Mouse (Mus musculus): Measurements from ENCODE around the gene Slc9a4. TPM values are rescaled to one million over a fixed set of nuclear protein-coding genes. Genes with fewer than 3 reads are reported as not detected.

Slc9a4 gene
- polyA plus RNA-seq, 1 experiment = 0.06 TPM

DNA sequence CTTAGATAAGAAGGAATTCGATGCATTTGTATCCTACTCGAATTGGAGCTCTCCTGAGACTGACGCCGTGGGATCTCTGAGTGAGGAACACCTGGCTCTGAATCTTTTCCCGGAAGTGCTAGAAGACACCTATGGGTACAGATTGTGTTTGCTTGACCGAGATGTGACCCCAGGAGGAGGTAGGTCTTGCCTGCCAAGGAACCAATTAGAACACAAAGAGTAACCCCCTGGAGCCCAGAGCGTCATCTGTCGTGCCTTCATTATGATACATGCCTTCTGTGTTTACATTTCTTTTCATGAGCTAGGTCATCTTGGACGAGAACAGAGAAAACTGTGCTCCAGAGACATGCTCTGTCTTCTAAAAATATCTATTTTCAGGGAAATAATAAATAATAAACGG, 32.1 kb upstream of the Slc9a4 start:
- H3K4me2 ChIP-seq (ENCODE audit: low read depth) = no peak overlapping the region
- no peak overlapping the region for H3K4me3 ChIP-seq
- H3K36me3 ChIP-seq (ENCODE audit: control insufficient read depth, insufficient read depth) = no peaks in the 10 kb centered on the region
- TF ChIP-seq POLR2A (IDR thresholded peaks at IDR 0.05; ENCODE audit: insufficient read length, low read depth) (no peak), CEBPB (IDR thresholded peaks at IDR 0.05; ENCODE audit: insufficient read depth, poor library complexity, severe bottlenecking) (no peak)
- no peak overlapping the region for H3ac ChIP-seq (ENCODE audit: control insufficient read depth, insufficient read length)
- no peaks in the 10 kb centered on the region for H3K79me2 ChIP-seq (ENCODE audit: control insufficient read depth, insufficient read depth)
- H3K27me3 ChIP-seq (ENCODE audit: control insufficient read depth, insufficient read depth, insufficient read length) = no peaks in the 10 kb centered on the region

DNA sequence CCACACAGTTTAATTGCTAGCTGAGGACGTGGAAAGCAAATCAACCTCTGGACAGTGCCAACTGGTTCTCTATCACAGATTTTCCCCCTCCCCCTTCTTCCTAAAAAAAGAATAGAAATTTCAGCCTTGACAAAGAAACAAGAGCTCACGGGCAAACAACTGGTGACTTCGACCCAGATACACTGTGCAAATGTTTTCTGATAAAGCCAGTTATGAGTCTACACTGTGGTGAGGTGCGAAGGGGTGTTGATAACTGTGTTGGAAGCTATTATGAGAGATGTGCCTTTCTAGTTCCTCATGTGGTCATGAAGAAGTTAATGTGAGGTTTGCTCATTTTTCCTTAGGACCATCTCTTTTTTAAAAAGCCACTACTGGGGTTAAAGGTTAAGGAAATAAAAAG, 10.5 kb upstream of the Slc9a4 start:
- TF ChIP-seq MAX (IDR thresholded peaks at IDR 0.05; ENCODE audit: low read depth) (no peak), POLR2AphosphoS2 (IDR thresholded peaks at IDR 0.05; ENCODE audit: insufficient read length, low read depth) (no peak), SRF (IDR thresholded peaks at IDR 0.05; ENCODE audit: control insufficient read depth, insufficient read length, low read depth) (no peak), MYOG (IDR thresholded peaks at IDR 0.05; ENCODE audit: control insufficient read depth in 1 of 3, insufficient read depth in 1 of 3, insufficient read length in 2 of 3, low read depth in 2 of 3) (no peak), POLR2A (IDR thresholded peaks at IDR 0.05; ENCODE audit: insufficient read length, low read depth) (no peak), CEBPB (IDR thresholded peaks at IDR 0.05; ENCODE audit: insufficient read depth, poor library complexity, severe bottlenecking) (no peak), E2F4 (IDR thresholded peaks at IDR 0.05; ENCODE audit: insufficient read depth) (no peak), TCF12 (IDR thresholded peaks at IDR 0.05; ENCODE audit: insufficient read depth, poor library complexity, severe bottlenecking) (no peak), MYOD1 (IDR thresholded peaks at IDR 0.05; ENCODE audit: control insufficient read depth in 1 of 3, insufficient read length in 2 of 3, low read depth in 2 of 3) (no peak), REST (IDR thresholded peaks at IDR 0.05; ENCODE audit: insufficient read depth, insufficient read length) (no peak), TCF3 (IDR thresholded peaks at IDR 0.05; ENCODE audit: insufficient read length, low read depth) (no peak), USF1 (IDR thresholded peaks at IDR 0.05; ENCODE audit: low read depth) (no peak)
- H3K36me3 ChIP-seq (ENCODE audit: control insufficient read depth, insufficient read depth) = no peaks in the 10 kb centered on the region
- H3K27me3 ChIP-seq (ENCODE audit: control insufficient read depth, insufficient read depth, insufficient read length) = peaks cover 3% of the 10 kb centered on the region
- no peak overlapping the region for H3K4me2 ChIP-seq (ENCODE audit: low read depth)
- H3K4me3 ChIP-seq = no peak overlapping the region
- no peaks in the 10 kb centered on the region for H3K79me2 ChIP-seq (ENCODE audit: control insufficient read depth, insufficient read depth)
- H3ac ChIP-seq (ENCODE audit: control insufficient read depth, insufficient read length) = no peak overlapping the region

DNA sequence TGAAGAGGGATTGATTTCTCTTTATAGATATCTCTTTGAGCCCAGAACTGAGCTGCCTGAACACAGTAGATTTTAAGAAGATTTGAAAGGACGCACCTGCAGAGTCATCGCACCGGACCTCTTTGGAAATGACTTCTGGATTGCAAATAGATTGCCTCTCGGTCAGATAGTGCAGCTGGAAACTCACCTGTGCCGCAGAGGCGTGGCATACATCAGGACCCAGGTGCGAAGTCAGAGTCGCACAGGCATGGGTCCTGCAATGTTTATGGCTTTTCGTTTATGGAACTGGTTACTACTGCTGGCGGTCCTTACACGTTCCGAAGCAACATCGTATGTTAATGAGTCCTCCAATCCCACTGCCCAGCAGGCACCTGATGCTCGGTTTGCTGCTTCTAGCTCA, 388 bp downstream of the Slc9a4 start:
- Histone ChIP-seq H3K27me3 (ENCODE audit: control insufficient read depth, insufficient read depth, insufficient read length) (no peaks in the 10 kb centered on the region), H3ac (ENCODE audit: control insufficient read depth, insufficient read length) (no peak overlapping the region), H3K36me3 (ENCODE audit: control insufficient read depth, insufficient read depth) (no peaks in the 10 kb centered on the region), H3K4me3 (no peak overlapping the region), H3K4me2 (ENCODE audit: low read depth) (no peak overlapping the region), H3K79me2 (ENCODE audit: control insufficient read depth, insufficient read depth) (no peaks in the 10 kb centered on the region)
- TF ChIP-seq MYOD1 (IDR thresholded peaks at IDR 0.05; ENCODE audit: control insufficient read depth in 1 of 3, insufficient read length in 2 of 3, low read depth in 2 of 3) (no peak), POLR2AphosphoS2 (IDR thresholded peaks at IDR 0.05; ENCODE audit: insufficient read length, low read depth) (no peak), E2F4 (IDR thresholded peaks at IDR 0.05; ENCODE audit: insufficient read depth) (no peak), MYOG (IDR thresholded peaks at IDR 0.05; ENCODE audit: control insufficient read depth in 1 of 3, insufficient read depth in 1 of 3, insufficient read length in 2 of 3, low read depth in 2 of 3) (no peak)

DNA sequence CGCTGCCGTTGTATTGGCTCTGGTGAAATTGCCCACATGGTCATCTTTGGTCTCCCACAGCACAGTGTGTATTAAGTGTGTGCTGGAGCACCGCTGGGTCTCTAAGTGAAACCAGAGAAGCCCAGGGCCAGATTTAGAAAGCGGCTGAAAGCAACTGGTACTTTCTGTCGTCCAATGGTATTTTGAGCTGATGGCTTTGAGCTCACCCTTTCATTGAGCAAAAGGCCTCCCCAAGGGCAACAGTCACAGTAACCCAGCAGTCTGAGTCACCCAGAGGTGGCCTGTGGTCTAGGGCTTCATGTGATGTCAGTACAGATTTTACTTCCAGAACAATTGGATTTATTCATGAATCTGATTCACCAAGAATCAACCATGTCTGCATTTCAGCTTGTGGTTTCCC, 6.9 kb downstream of the Slc9a4 start:
- Histone ChIP-seq H3K4me3 (no peak overlapping the region), H3K4me2 (ENCODE audit: low read depth) (peak overlapping the region; percentile 74)
- 0 out of 2 replicates have a peak, but pooled peaks have one; percentile 21 for TF ChIP-seq CEBPB (IDR thresholded peaks at IDR 0.05; ENCODE audit: insufficient read depth, poor library complexity, severe bottlenecking)
- TF ChIP-seq MYOD1 (IDR thresholded peaks at IDR 0.05; ENCODE audit: control insufficient read depth in 1 of 3, insufficient read length in 2 of 3, low read depth in 2 of 3) = no peak
- no peak for TF ChIP-seq POLR2A (IDR thresholded peaks at IDR 0.05; ENCODE audit: insufficient read length, low read depth)
- TF ChIP-seq TCF3 (IDR thresholded peaks at IDR 0.05; ENCODE audit: insufficient read length, low read depth) = no peak
- no peak for TF ChIP-seq SRF (IDR thresholded peaks at IDR 0.05; ENCODE audit: control insufficient read depth, insufficient read length, low read depth)
- peak; percentile 15 for TF ChIP-seq USF1 (IDR thresholded peaks at IDR 0.05; ENCODE audit: low read depth)
- TF ChIP-seq TCF12 (IDR thresholded peaks at IDR 0.05; ENCODE audit: insufficient read depth, poor library complexity, severe bottlenecking) = peak; percentile 18
- TF ChIP-seq MYOG (IDR thresholded peaks at IDR 0.05; ENCODE audit: control insufficient read depth in 1 of 3, insufficient read depth in 1 of 3, insufficient read length in 2 of 3, low read depth in 2 of 3) = peak in 1 of 3 experiments; percentile 9

DNA sequence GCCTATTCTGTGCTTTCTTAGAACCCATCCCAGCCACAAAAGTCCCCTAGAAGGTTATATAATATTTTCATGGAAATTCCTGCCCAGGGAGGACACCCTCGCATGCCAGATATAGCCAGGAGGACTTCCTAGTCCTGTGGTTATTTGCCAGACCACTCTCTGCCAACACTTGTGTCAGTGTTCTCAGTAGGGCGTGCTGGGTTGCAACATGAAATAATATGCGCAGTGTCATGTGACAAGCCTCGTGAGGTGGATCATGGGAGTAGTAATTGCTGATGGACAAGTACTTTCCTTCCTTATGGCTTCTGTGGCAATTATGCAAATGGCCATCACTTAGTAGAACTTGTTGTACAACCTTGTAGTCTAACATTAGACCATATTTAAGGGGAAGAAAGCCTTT, 11.1 kb downstream of the Slc9a4 start:
- TF ChIP-seq SRF (IDR thresholded peaks at IDR 0.05; ENCODE audit: control insufficient read depth, insufficient read length, low read depth) (no peak), REST (IDR thresholded peaks at IDR 0.05; ENCODE audit: insufficient read depth, insufficient read length) (no peak), E2F4 (IDR thresholded peaks at IDR 0.05; ENCODE audit: insufficient read depth) (no peak), POLR2AphosphoS2 (IDR thresholded peaks at IDR 0.05; ENCODE audit: insufficient read length, low read depth) (no peak)
- Histone ChIP-seq H3K36me3 (ENCODE audit: control insufficient read depth, insufficient read depth) (no peaks in the 10 kb centered on the region), H3K27me3 (ENCODE audit: control insufficient read depth, insufficient read depth, insufficient read length) (no peaks in the 10 kb centered on the region), H3ac (ENCODE audit: control insufficient read depth, insufficient read length) (no peak overlapping the region), H3K79me2 (ENCODE audit: control insufficient read depth, insufficient read depth) (no peaks in the 10 kb centered on the region), H3K4me2 (ENCODE audit: low read depth) (no peak overlapping the region), H3K4me3 (no peak overlapping the region)

More for the DNA sequence above, 6.9 kb downstream of the Slc9a4 start:
- Histone ChIP-seq H3K27me3 (ENCODE audit: control insufficient read depth, insufficient read depth, insufficient read length) (no peaks in the 10 kb centered on the region), H3ac (ENCODE audit: control insufficient read depth, insufficient read length) (no peak overlapping the region), H3K79me2 (ENCODE audit: control insufficient read depth, insufficient read depth) (no peaks in the 10 kb centered on the region), H3K36me3 (ENCODE audit: control insufficient read depth, insufficient read depth) (no peaks in the 10 kb centered on the region)

All from myocyte (in vitro differentiated cells).